Mouse (Mus musculus): Measurements from ENCODE around the gene Smyd3.

- TF ChIP-seq CTCF (IDR thresholded peaks at IDR 0.05; ENCODE audit: low read depth, low read length), result no peak
- TF ChIP-seq POLR2A (IDR thresholded peaks at IDR 0.05; ENCODE audit: extremely low read depth, insufficient read depth, low read length), result no peak
Observed at GRCm38 (mm10) chr1:179434443-179435260, 83.2 kb downstream of the Smyd3 start.

Measured in liver, adult 2 months (tissue).